Mouse (Mus musculus) midbrain, embryonic 12.5 days (tissue): ENCODE measurements around the gene Paf1. TPM values are rescaled to one million over a fixed set of nuclear protein-coding genes. Genes with fewer than 3 reads are reported as not detected.
A peak's percentile ranks its signal among the peaks of the same experiment; 100 is the strongest.
"Not testable (repeated sequence)": the region's sequence is repeated elsewhere in the genome, so short reads cannot be mapped to it uniquely, and the experiment has no call there.

ENCODE experiments used
- ATAC-seq: fragments of 200-750 bp; cut with Nextera tagmentation; 2 replicates; pipeline ENCODE4 v1.8.0; 2017; ENCODE audit warnings: low read depth, moderate TSS enrichment, moderate library complexity; ENCODE audit not compliant: low FRiP score
- H3K27ac ChIP-seq: fragments of 300-500 bp; sonication (generic); replicated peaks from 2 replicates; pipeline ENCODE4 v1.5.1; 2016; ENCODE audit warnings: mild to moderate bottlenecking
- H3K27me3 ChIP-seq: fragments of 300-500 bp; sonication (generic); 2 replicates; pipeline ENCODE4 v1.6.1; 2016; ENCODE audit warnings: mild to moderate bottlenecking
- H3K36me3 ChIP-seq: fragments of 300-500 bp; sonication (generic); 2 replicates; pipeline ENCODE4 v1.6.1; 2016
- H3K4me1 ChIP-seq: fragments of 300-500 bp; sonication (generic); 2 replicates; pipeline ENCODE4 v1.6.1; 2016
- H3K4me2 ChIP-seq: fragments of 300-500 bp; sonication (generic); replicated peaks from 2 replicates; pipeline ENCODE4 v1.6.1; 2016; ENCODE audit warnings: mild to moderate bottlenecking, moderate library complexity
- H3K4me3 ChIP-seq: fragments of 300-500 bp; sonication (generic); 2 replicates; pipeline ENCODE4 v1.5.1; 2016; ENCODE audit warnings: mild to moderate bottlenecking
- H3K9ac ChIP-seq: fragments of 300-500 bp; sonication (generic); replicated peaks from 2 replicates; pipeline ENCODE4 v1.6.1; 2016; ENCODE audit warnings: mild to moderate bottlenecking, moderate library complexity
- H3K9me3 ChIP-seq: fragments of 300-500 bp; sonication (generic); 2 replicates; pipeline ENCODE4 v1.6.1; 2016; ENCODE audit warnings: mild to moderate bottlenecking
- WGBS: fragments of 180-500 bp; shearing (Covaris S2); methylation state at CpG from one replicate; pipeline ENCODE4 v1.1.7; 2016; 5-methylcytosine and 5-hydroxymethylcytosine counted together
- polyA plus RNA-seq: library from polyadenylated mRNA; unstranded; fragments of >200 nt; fragmentation: Nextera tagmentation; extraction: Ambion mirVana; gene quantifications from 2 replicates; pipeline ENCODE4 v1.2.1, GENCODE M21; 2016

The Paf1 gene
- polyA plus RNA-seq, 1 experiment from 2014 or later: 83.2 TPM

DNA sequence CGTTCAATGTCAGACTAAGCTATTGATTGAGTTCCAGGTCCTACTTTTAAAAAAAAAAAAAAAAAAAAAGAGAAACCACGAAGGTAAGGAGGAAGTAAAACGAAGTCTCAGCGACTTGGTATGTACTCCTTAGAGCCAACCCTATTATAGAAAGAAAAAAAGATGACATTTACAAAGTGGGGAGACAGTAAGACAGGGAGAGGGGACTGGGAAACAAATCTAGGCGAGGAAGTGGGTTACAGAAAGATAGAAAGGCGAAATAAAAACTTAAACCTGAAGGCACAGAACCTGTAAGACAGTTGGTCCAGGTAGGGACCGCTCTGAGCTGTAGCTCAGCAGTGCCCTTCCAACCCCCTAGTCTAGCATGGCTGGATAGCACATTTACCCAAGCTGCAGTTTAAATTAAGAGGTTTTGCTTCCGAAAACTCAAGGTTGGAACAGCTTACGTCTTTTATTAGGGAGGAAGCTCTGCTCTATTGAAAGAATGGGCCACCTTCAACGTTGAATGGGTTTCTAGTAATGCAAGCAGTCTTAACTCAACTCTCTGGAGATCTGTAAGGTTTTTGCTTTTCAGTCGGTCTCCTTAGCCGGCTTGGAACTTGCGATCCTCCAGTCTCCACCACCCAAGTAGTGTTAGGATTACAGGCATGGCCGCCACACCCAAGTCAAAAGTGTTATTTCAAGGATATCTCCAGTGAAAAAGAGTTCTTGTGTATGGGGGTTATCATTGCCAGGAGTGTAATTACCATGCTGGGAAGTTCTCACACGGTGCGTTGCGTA, 12.3 kb upstream of the Paf1 start, which contains the start of gene Zfp36:
Zfp36 (minus strand) TSS at position 17 of the 780 bp plus-strand sequence.
- H3K9me3 ChIP-seq: no peaks in the 10 kb centered on the region
- peak within 1 kb of the TSS; percentile 74 for H3K4me2 ChIP-seq
- H3K36me3 ChIP-seq: peaks cover 3% of the 10 kb centered on the region; the same call in 1 of the 2 replicates
- peaks cover 23% of the 10 kb centered on the region for H3K27me3 ChIP-seq
- H3K4me1 ChIP-seq: peaks cover 63% of the 10 kb centered on the region
- H3K4me3 ChIP-seq: peak within 1 kb of the TSS; percentile 52
- 58% methylated on average over 17 of the region's 17 CpGs for WGBS
- peak within 1 kb of the TSS; percentile 70 for H3K9ac ChIP-seq
- H3K27ac ChIP-seq: peak within 1 kb of the TSS; percentile 68
- no peak for ATAC-seq

DNA sequence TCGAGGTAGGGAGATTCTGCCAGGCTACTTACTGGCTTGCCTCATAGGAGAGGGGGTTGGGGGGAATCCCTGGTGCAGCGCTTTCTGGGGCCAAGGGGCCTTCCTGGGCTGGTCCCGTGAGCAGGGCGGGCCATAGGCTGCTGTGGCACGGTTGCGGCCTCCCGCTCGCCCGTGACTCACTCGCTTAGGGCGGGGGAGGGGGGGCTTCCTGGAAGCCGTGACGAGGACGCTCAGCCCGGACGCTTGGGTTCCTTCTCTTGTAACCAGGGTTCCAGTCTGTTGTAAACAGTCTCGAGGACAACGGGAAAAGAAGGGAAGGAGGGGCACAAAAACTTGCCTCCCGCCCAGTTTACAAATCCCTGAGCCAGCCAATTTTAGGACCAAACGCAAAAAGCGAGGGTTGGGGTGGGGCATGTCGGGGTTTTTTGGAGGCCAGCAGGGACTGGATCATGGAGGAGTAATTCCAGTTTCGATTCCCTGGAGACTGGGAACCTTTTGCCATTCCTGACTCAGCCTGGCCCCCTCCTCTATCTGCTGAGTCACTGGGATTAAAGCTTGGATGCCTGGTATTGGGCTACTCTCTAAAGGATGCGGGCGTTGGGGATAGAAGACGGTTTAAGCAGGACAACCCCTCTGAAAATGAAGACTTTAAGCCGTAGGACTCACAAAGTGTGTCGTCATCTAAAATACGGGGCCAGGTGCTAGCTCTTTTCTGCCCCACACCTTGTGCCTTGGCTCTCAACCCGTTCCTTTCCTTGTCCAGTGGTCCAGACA, 11.5 kb upstream of the Paf1 start:
- Histone ChIP-seq H3K9me3 (no peaks in the 10 kb centered on the region), H3K4me3 (peak overlapping the region; percentile 25), H3K9ac (peak overlapping the region; percentile 38), H3K36me3 (peaks cover 11% of the 10 kb centered on the region), H3K4me1 (peaks cover 58% of the 10 kb centered on the region), H3K4me2 (peak overlapping the region; percentile 46), H3K27ac (peak overlapping the region; percentile 68), H3K27me3 (peaks cover 23% of the 10 kb centered on the region)
- WGBS: 4% methylated on average over 30 of the region's 30 CpGs
- ATAC-seq: no peak

DNA sequence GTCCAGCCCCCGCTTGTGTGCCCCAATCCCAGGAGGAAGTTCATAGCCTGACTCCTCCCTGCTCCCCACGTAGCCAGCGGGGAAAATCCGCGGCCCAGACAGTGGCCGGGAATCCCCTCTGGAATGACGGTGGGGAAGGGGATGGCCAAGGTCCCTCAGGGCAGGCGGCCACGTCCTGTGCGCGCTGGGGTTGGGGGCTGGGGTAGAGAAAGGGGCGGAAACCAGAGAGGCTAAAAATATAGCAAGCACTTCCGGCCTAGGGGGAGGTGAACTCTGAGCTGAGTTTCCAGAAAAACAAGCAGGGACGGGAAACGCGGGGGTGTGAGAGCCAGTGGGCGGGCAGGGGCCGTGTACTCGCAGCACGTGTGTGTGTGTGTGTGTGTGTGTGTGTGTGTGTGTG, 10.8 kb upstream of the Paf1 start:
- WGBS: 8% methylated on average over 20 of the region's 20 CpGs
- peak overlapping the region; percentile 25 for H3K4me3 ChIP-seq
- H3K4me1 ChIP-seq: peaks cover 53% of the 10 kb centered on the region
- peaks cover 20% of the 10 kb centered on the region for H3K27me3 ChIP-seq
- H3K27ac ChIP-seq: peak overlapping the region; percentile 68
- no peaks in the 10 kb centered on the region for H3K9me3 ChIP-seq
- H3K36me3 ChIP-seq: peaks cover 12% of the 10 kb centered on the region
- peak overlapping the region; percentile 46 for H3K4me2 ChIP-seq
- ATAC-seq: 0 out of 2 replicates have a peak, but pooled peaks have one; percentile 19
- peak overlapping the region; percentile 38; the same call in 1 of the 2 replicates for H3K9ac ChIP-seq

DNA sequence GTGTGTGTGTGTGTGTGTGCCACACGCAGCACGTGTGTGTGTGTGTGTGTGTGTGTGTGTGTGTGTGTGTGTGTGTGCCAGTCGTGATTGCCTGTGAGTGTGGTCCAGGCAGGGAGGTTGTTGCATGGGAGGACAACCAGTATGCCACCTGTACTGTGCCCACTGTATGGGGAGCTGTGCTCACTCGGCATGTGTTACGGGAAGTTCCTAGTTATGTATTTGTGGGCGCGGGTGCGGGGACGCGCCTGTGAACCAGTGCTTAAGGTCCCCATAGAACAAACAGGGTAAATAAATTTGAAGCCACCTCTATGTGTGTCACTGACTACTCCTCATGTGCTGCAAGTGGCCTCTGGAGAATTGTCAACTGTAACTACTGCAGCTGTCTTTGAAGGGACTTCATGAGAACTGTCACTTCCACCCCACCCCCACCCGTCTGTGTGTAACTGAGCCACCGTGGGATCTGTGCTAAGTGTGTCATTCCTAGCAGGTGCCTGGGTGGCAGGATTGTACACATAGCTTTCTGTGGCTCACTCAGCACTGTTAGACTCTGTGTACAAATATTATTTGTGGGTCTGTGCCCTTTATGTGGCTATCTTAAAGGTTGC, 10.3 kb upstream of the Paf1 start:
- 0 out of 2 replicates have a peak overlapping the region, but pooled peaks have one; percentile 38 for H3K9ac ChIP-seq
- peak overlapping the region; percentile 25 for H3K4me3 ChIP-seq
- no peaks in the 10 kb centered on the region for H3K9me3 ChIP-seq
- peaks cover 14% of the 10 kb centered on the region for H3K36me3 ChIP-seq
- no peak for ATAC-seq
- peaks cover 49% of the 10 kb centered on the region for H3K4me1 ChIP-seq
- peaks cover 15% of the 10 kb centered on the region for H3K27me3 ChIP-seq
- peak overlapping the region; percentile 68 for H3K27ac ChIP-seq
- peak overlapping the region; percentile 46 for H3K4me2 ChIP-seq
- WGBS: 70% methylated on average over 10 of the region's 12 CpGs

DNA sequence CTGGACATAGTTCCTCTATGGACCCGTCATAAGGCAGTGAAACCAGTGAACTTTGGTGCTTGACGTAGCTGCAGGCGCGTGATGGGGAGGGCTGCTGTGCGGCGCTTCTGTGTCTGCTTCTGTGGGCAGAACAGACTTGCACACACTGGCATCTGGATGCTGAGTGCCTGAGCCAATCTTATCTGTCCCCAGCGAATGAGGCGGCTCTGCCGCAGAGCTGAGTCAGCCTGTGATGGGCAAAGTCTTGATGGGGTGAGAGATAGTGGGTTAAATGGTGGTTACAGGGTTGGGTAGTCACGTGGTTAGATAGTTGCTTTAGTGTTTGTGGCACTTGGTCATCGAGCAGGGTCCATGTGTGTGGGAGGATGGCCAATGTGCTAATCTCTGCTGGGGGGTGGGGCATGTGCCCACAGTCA, 9.8 kb upstream of the Paf1 start:
- Histone ChIP-seq H3K27me3 (peaks cover 9% of the 10 kb centered on the region), H3K4me3 (no peak overlapping the region), H3K4me1 (peaks cover 44% of the 10 kb centered on the region), H3K36me3 (peaks cover 19% of the 10 kb centered on the region), H3K4me2 (no peak overlapping the region), H3K27ac (no peak overlapping the region), H3K9ac (no peak overlapping the region), H3K9me3 (no peaks in the 10 kb centered on the region)
- ATAC-seq: no peak
- WGBS: 83% methylated on average over 11 of the region's 11 CpGs

DNA sequence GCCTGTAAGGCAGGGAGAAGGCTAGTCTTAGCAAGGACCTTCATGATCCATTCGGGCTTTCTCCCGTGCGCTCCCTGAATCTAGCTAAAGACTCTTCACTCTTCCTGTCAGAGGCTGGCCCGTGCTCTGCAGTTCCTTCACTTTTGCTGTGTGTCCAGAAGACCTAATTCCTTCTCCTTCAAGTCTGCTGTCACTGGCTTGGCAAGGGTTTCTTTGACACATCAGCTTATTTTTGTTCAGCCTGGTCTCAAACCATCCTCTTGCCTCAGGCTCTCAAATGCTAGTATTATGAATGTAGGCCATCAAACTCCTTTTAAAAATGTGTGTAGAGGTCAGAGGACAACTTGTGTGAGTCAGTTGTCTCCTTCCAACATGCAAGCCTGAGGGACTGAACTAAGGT, 9.1 kb upstream of the Paf1 start:
- peaks cover 3% of the 10 kb centered on the region; the same call in 1 of the 2 replicates for H3K27me3 ChIP-seq
- WGBS: 78% methylated on average over 4 of the region's 4 CpGs
- H3K36me3 ChIP-seq: peaks cover 24% of the 10 kb centered on the region
- H3K9me3 ChIP-seq: no peaks in the 10 kb centered on the region
- no peak overlapping the region for H3K4me3 ChIP-seq
- H3K27ac ChIP-seq: no peak overlapping the region
- peaks cover 38% of the 10 kb centered on the region for H3K4me1 ChIP-seq
- ATAC-seq: no peak
- H3K9ac ChIP-seq: no peak overlapping the region
- no peak overlapping the region for H3K4me2 ChIP-seq

DNA sequence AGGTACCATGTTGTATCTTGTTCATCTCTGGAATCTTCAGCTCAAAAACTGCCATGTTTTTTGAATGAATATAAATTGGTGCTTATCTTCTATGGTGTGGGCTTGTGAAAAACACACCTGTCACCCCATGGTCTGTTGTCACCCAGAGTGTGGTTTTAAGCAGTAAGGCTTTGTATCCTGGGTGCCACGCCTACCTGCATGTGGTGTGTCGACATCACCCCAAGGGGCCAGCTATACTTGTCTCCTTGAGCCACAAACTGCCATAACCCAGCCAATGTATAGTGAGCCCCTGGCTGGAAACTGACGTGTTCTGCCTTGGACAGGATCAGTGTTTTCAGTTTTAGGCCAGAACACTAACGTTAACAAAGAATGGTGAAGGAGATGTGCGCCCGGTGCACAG, 8.6 kb upstream of the Paf1 start:
- H3K9me3 ChIP-seq: no peaks in the 10 kb centered on the region
- H3K27me3 ChIP-seq: peaks cover 3% of the 10 kb centered on the region; the same call in 1 of the 2 replicates
- no peak overlapping the region for H3K27ac ChIP-seq
- H3K36me3 ChIP-seq: peaks cover 30% of the 10 kb centered on the region
- no peak overlapping the region for H3K9ac ChIP-seq
- H3K4me1 ChIP-seq: peaks cover 34% of the 10 kb centered on the region
- WGBS: 83% methylated on average over 6 of the region's 6 CpGs
- H3K4me3 ChIP-seq: no peak overlapping the region
- H3K4me2 ChIP-seq: no peak overlapping the region
- no peak for ATAC-seq

DNA sequence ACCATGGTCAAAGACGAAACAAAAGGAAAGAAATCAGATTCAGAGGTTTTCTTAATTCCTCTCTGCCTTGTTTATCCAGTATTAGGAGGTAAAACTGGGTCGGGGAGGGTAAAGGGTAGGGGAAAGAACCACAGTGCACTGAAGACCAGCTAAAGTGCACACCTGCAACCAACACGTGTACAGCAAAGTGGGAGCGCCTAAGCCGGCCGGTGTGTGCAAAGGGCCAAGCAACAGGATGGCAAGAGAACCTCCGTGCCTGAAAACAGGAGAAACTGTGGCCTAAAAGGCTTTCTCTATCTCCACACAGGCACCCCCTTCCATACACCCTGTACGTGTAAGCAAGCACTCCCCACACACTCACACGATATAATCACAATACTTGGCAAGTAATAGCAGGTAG, 7.6 kb upstream of the Paf1 start:
- Histone ChIP-seq H3K4me2 (no peak overlapping the region), H3K36me3 (peaks cover 39% of the 10 kb centered on the region), H3K27ac (no peak overlapping the region), H3K4me1 (peaks cover 29% of the 10 kb centered on the region), H3K4me3 (no peak overlapping the region), H3K9ac (no peak overlapping the region), H3K27me3 (peaks cover 3% of the 10 kb centered on the region; the same call in 1 of the 2 replicates), H3K9me3 (no peaks in the 10 kb centered on the region)
- ATAC-seq: no peak
- 92% methylated on average over 9 of the region's 9 CpGs for WGBS

DNA sequence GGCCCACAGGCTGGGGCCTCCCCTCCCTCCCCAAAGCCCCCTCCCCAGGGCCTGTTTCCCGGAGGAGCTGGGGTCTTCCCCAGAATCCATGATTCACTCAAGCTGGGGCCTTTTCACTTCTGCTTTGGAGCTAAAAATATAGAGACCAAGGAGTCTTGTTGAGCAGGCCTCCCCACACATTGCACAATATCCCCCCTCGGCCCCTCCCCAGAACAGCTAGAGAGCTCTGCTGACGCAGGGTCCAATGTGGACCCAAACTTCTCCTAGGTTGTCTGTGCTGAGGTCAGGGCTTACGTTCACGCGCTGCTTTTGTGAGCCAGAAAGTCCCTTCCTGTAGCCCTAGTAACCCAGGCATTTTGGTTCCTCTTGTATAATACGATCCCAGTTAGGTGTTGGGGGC, 6.7 kb upstream of the Paf1 start:
- WGBS: 87% methylated on average over 7 of the region's 7 CpGs
- Histone ChIP-seq H3K4me3 (no peak overlapping the region), H3K27ac (no peak overlapping the region), H3K4me2 (no peak overlapping the region), H3K9ac (no peak overlapping the region), H3K9me3 (no peaks in the 10 kb centered on the region), H3K27me3 (peaks cover under 1% of the 10 kb centered on the region; the same call in 1 of the 2 replicates), H3K4me1 (peaks cover 23% of the 10 kb centered on the region), H3K36me3 (peaks cover 44% of the 10 kb centered on the region)
- ATAC-seq: no peak

DNA sequence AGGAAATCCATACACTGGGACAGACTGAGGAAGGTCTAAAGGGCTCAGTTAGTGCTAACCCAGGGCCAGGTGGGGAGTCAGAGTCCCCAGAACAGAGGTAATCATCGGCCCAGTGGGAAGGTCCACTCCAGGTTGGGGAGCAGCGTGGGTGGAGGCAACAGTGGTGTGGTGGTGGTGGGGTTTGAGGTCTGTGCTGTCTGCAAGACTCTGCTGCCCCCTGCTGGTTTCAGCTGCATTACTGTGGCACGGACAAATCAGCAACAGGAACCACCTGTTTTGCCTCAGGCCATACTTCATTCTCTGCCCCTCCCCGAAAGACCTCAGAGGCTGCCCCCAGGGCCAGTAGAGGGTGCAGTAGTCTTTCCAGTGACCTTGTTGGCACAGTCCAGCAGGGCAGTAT, 6.3 kb upstream of the Paf1 start:
- Histone ChIP-seq H3K4me2 (no peak overlapping the region), H3K27me3 (no peaks in the 10 kb centered on the region), H3K27ac (no peak overlapping the region), H3K9me3 (no peaks in the 10 kb centered on the region), H3K4me3 (no peak overlapping the region), H3K9ac (no peak overlapping the region), H3K36me3 (peaks cover 44% of the 10 kb centered on the region), H3K4me1 (peaks cover 22% of the 10 kb centered on the region)
- WGBS: 29% methylated on average over 4 of the region's 4 CpGs
- peak; percentile 47; the same call in 1 of the 2 replicates for ATAC-seq

DNA sequence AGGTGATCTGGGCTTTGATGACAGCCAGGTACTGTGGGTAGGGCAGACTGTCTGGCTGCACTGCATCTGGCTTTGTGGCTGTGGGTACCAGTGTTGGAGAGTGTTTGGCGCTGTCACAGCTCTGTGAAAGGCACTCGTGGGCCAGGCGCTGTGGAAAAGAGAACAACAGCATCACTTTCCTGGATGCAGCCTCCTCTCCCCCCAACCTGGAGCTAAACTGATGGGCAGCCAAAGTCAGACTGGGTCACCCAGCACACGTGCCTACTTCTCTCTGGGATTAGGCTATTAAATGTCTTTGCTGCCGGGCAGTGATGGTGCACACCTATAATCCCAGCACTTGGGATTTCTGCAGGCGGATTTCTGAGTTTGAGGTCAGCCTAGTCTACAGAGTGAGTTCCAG, 5.9 kb upstream of the Paf1 start:
- not testable (repeated sequence) for H3K4me2 ChIP-seq, H3K27me3 ChIP-seq, H3K9ac ChIP-seq, ATAC-seq, H3K9me3 ChIP-seq, H3K27ac ChIP-seq, H3K4me3 ChIP-seq
- Histone ChIP-seq H3K4me1 (peaks cover 22% of the 10 kb centered on the region), H3K36me3 (peaks cover 44% of the 10 kb centered on the region)
- 87% methylated on average over 6 of the region's 6 CpGs for WGBS
